Mouse (Mus musculus): ENCODE results near the gene Exoc3l2.

GRCm38 (mm10) chr7:19429726-19430125, 33.4 kb upstream of the Exoc3l2 start:
- TF ChIP-seq POU5F1 (IDR thresholded peaks at IDR 0.05; ENCODE audit: borderline replicate concordance, low read length) (no peak), CTCF (conservative IDR thresholded peaks at IDR 0.05; ENCODE audit: low read length) (no peak), NANOG (IDR thresholded peaks at IDR 0.05; ENCODE audit: borderline replicate concordance, low read length) (no peak)

All from E14TG2a.4 (cell line).